Mouse (Mus musculus): ENCODE measurements around the gene Xkr8.
"Not testable (repeated sequence)": the region's sequence is repeated elsewhere in the genome, so short reads cannot be mapped to it uniquely, and the experiment has no call there.

Xkr8 gene

GRCm38 (mm10) chr4:132732148-132732684, at the start of gene Xkr8:
TSS of gene Xkr8 (minus strand) at chr4:132732546.
- peak; percentile 96 for DNase-seq (ENCODE audit: low spot score)

GRCm38 (mm10) chr4:132780288-132780687, 47.9 kb upstream of the Xkr8 start:
- DNase-seq (ENCODE audit: low spot score): no peak

DNA sequence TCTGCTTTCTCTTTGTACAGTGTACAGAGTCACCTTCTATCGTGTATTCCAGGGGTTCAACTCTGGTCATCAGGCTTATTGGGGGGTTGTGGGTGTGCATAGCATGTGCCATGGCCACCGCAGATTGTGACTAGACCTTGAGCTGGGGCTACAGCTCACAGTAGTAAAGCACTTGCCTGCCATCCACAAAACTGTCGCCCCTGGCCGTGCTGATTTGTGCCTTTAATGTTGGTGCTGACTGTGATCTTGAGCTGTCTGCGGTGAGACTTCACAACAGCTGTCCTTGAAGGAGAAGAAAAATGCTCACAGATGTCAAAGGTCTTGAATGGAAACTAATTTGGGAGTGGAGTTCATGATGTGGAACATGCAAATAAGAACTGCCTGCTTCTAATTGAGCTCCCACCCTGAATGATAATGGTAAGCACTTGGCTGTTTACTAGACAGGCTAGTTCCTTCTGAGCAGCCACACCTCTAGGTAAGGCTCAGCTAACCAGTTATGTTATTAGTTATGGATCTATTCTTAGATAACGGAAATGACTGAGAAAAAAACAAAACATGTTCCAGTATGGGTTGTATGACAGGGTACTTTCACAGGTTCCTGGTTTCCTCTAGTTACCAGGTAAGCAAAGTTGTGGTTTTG, 46.3 kb upstream of the Xkr8 start:
- no peak for DNase-seq (ENCODE audit: low spot score)

DNA sequence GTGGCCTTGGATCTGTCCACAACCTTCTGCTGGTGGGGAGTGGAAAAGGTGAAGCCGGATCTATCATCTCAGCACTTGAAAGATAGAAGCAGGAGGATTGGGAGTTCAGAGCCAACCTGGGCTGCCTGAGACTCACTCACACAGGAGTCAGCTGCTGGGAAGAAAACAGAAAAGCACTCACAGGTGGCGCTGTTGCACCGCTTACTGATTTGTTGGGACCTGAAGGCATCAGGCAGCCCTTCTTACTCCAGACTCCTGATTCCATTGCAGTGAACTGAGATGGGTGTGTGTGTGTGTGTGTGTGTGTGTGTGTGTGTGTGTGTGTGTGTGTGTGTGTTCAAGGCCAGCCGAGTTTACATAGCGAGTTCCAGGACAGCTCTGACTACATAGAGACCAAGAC, 44.4 kb upstream of the Xkr8 start:
- DNase-seq (ENCODE audit: low spot score): peak; percentile 91

GRCm38 (mm10) chr4:132774905-132775304, 42.6 kb upstream of the Xkr8 start:
- no peak for DNase-seq (ENCODE audit: low spot score)

- DNase-seq (ENCODE audit: low spot score): no peak
Observed at GRCm38 (mm10) chr4:132771776-132772175, 39.4 kb upstream of the Xkr8 start.

DNA sequence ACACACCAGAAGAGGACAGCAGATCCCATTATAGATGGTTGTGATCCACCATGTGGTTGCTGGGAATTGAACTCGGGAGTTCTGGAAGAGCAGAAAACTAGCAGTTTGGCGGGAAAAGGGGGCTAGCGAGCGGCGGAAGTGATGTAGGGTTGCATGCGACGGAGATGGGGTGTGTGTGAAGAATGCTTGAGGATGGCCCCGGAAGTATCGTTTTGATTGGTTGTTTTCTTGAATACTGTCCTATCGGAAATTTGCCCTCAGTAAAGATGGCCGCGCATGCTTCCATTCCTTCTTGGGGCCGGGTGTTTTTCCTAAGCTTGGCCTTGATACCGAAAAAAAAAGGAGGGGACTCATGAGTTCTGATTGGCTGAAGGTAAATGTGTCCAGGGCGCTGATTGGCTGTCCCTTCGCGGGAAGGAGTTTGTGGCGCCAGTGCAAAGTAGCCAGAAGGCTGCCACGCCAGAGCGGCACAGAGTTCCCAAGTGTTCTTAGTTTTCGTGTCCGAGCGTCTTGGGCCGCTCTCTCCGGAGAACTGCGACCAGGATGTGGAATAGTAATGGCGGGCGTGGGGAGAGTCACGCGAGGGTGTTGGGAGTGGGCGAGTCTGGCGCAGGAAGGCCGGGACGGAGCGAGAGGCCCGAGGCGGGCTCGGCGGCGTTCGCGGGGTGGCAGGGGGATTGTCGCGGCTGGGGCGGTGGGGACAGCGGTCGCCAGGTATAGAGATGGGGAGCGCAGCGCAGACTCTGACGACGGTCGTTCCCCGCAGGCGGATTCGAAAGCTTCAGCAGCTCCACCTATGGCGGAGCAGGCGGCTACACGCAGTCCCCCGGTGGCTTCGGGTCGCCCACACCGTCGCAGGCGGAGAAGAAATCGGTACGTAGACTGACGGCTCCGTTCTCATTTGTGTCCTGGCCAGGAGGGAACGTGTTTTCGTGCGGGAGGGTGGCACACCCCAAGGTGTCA, 35.8 kb upstream of the Xkr8 start, which contains the start of gene Rpa2:
TSS of gene Rpa2 (plus strand) at position 419 of the 963 bp plus-strand sequence.
- DNase-seq (ENCODE audit: low spot score): peak; percentile 100

- DNase-seq (ENCODE audit: low spot score): not testable (repeated sequence)
Observed at GRCm38 (mm10) chr4:132763125-132763524, 30.8 kb upstream of the Xkr8 start.

DNA sequence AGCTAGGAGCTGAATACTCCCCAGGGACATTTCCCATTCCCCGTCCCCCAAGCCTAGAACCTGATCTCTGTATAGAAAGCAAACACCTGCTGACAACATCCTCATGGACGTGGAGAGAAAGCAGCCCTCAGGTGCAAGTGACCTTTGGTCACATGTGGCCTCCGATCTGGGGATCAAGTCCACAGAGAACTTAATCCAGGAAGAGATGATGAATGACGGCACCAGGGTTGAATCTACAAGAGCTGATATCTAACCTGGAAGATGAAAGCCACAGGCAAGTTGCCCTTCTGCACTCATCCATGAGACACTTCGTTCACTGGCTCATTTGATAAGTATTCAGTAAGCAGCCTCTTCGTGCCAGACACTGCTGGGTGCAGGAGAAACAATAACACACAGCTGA, 30.3 kb upstream of the Xkr8 start:
- DNase-seq (ENCODE audit: low spot score): no peak

DNA sequence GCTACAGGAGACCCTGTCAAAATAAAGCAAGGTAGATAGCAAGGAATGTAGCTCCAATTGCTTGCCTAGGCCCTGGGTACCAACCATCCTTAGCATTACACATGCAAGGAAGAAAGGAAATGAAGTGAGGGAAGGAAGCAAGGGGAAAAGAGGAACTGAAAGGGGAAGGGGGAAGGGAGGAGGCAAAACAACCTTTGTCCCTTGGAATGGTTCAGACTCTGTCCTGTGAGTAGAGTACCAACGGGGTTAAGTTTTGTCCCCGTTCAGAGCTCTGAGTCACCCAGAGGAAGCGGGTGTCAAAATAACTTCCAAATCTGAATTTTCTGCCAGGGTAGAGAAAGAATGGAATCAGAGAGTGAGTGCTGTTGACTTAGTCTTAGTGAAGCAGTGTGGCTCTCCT, 27.9 kb upstream of the Xkr8 start:
- no peak for DNase-seq (ENCODE audit: low spot score)

DNA sequence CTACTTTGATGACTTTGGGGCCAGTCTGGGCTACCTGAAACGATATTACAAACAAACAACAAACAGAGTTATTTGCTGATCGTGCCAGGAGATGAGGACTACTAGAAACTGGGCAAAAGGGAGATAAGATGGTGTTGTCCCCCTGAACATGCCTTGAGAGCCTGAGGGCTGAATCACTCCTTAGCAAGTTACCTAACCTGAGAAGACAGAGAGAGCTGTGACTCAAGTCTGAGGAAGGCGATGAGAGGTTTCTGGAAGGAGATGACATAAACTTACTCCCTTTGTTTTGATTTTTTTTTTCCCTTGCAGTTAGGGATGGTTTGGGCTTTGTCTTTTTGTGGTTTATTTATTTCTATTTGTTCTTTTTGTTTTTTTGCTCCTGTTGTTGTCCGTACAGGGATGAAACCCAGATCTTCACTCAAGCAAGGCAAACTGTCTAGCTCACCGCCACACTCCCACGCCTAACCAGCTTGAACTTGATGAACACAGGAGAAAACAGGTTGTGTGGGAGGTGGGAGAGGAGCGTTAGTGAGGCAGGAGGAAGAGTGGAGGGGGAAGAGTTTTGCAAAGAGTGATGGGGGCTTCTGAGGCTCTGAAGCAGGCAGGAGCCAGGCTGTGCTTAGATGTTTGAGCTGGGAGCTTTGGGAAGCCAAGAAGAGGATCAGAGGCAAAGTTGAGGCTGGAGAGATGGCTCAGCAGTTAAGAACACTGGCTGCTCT, 25.4 kb upstream of the Xkr8 start:
- DNase-seq (ENCODE audit: low spot score): no peak

GRCm38 (mm10) chr4:132756974-132757373, 24.6 kb upstream of the Xkr8 start, which contains the start of gene Smpdl3b:
TSS of gene Smpdl3b (minus strand) at chr4:132757252.
- DNase-seq (ENCODE audit: low spot score): peak; percentile 95

- DNase-seq (ENCODE audit: low spot score): peak; percentile 62
Observed at GRCm38 (mm10) chr4:132752992-132753391, 20.6 kb upstream of the Xkr8 start.

DNA sequence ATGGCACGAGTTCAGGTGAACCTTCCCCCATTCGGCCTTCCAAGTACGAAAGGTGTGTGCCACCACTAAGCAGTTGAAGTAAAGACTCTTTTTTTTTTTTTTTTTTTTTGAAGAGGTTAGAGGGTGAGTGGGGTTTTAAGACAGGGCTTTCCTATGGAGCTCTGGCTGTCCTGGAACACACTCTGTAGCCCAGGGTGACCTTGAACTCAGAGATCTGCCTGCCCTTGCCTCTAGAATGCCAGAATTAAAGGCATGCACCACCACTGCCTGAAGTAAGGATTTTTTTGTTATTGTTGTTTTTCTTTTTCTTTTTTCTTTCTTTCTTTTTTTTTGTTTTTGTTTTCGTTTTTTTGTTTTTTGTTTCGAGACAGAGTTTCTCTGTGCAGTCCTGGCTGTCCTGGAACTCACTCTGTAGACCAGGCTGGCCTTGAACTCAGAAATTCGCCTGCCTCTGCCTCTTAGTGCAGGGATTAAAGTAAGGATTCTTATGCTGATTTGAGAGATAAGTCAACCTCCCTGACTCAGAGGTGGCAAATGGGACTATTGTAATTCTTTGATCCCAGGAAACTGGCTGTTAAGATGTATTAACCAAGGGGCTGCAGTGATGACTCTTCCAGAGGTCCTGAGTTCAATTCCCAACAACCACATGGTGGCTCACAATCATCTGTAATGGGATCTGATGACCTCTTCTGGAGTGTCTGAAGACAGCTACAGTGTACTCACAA, 17.1 kb upstream of the Xkr8 start:
- no peak for DNase-seq (ENCODE audit: low spot score)

- DNase-seq (ENCODE audit: low spot score): no peak
Observed at GRCm38 (mm10) chr4:132748778-132749177, 16.4 kb upstream of the Xkr8 start.

DNA sequence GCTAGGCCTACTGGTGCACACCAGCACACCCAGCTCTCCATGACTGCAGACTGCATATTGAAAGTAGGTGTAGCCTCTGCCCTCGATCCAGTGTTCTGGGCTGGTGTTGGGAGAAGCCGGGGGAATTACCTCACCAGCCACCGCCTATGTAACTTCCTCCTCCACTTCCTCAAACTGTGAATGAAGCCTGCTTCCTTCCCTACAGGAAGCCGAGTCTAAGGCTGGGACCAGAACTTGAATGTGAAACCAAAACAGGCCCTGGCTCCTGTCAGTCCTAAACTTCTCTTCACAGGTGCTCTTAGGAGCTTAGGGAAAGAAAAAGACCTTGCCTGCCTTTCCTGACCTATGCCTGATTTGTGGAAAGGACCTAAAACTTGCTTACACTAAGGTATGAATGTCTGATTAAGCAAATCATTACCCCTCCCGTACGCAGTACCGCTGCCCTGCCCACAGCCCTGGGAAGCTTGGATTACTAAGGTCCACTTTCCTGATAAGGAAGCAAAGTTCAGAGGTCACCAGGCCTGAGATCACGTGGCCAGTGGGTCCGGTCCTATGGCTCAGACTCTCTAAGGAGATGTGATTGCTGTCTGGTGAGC, 15.4 kb upstream of the Xkr8 start:
- no peak for DNase-seq (ENCODE audit: low spot score)

- no peak for DNase-seq (ENCODE audit: low spot score)
Observed at GRCm38 (mm10) chr4:132746911-132747517, 14.7 kb upstream of the Xkr8 start.

DNA sequence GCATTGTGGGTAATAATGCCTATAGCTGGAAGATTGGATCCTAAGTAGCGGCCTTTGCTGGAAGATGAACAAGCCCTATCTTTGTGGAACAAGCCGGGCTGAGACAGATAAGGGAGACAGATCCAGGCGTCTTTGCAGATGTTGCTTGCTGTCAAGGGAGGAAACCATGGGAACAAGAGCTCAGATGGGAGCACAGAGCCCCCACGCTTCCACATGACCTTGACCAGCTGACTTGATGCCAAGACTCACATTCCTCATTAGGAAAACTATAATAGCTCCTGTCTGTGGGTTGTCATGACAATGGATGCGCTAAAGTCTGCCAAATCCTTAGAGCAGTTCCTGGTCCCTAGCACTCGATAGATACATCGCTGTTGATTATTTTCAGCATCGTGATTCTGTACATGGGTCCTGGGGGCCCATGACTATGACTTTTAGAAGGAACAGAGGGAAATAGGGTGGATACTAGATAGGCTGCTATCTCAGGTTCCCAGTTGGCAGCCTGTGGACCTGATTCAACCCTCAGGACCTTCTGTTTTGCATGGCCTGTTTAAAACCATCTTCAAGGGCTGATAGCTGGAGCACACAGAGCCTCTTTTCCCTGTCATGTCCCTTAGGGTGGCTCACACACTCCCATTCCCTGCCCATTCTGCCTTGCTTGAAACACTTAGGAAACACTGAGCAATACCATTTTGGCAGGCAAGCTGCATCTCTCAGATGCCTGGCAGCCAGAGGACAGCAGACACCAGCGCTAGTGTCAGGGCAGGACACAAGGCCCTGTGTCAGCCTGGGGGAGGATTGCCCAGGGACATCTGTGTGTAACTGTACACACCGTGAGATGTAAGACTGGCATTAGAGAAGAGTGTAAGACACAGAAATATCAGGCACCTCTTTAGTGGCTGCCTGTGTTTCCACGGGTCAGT, 11.9 kb upstream of the Xkr8 start:
- DNase-seq (ENCODE audit: low spot score): peak; percentile 61

DNA sequence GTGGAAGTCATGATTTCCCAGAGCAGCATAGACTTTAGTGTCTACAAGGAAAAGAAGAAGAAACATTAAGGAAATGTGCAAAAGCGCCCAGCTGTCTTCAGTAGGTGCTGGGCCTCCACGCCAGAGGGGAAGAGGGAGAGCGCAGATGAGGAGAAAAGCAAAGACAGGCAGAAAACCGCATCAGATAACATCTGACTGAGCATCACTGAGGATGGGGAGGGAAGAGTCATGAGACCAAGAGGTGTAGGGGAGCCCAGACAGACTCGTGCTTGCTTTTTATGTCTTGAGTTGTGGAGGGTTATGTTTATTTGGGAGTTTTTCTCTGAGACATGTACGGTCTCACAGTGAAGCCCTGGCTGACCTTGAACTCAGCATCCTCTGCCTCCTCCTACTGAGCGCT, 9.1 kb upstream of the Xkr8 start:
- no peak for DNase-seq (ENCODE audit: low spot score)

DNA sequence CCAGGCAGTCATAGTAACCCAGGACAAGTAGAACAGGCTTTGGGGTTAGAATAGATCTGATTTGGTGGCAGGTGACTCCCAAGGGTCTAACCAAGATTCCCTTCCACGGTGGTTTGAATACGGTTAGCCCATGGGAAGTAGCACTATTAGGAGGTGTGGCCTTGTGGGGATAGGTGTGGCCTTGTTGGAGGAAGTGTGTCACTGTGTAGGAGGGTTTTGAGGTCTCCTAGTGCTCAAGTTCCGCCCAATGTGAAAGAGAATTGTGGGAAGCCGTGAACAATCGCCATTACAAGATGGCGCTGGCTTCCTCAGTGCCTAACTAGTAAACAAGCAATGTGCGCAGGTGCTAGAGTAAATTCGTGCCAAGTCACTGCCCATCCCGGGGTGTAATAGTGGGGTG, 4.8 kb upstream of the Xkr8 start:
- DNase-seq (ENCODE audit: low spot score): not testable (repeated sequence)
